Mouse (Mus musculus): ENCODE measurements at regions not wholly inside any gene's neighbourhood (a gene's known extent, or its start where the extent isn't known, plus 50 kb on each side); places are given as distances from the start of the nearest gene placed in this dataset.
"Not testable (repeated sequence)": the region's sequence is repeated elsewhere in the genome, so short reads cannot be mapped to it uniquely, and the experiment has no call there.

DNA sequence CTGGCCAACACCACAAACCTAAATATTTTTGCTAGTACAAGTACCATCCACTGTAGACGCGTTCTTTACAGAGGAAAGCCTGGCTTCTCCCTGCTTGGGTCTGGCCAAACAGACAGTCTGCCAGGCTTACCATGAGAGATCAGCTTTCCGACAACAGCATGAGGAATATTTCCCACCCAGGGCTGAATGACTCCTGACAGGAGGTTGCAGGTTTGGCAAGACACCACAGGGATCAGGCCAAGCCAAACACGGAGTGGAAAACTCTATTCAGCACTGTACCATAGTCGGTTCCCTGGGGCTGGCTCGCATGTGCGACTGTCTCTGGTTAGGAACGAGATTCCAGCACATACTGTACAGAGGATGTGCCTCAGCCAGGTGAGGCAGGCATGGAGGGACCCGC lies 140.7 kb upstream of the Supt20 start:
- DNase-seq: no peak

DNA sequence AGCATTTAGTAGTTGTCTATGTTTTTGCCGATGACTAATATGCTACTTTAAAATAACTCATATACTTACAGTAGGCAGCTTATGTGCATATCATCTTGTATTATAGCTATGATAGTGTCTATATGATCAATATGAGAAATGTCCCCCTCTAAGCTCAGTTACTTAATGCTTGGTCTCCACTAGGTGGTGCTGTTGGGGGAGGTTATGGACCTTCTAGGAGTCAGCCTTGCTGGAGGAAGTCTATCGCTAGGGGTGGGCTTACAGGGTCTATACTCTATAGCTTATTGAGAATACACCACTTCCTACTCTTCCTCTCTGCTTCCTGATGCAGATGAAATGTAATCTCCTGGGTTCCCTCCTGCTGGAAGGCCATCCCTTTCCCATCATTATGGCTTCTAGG lies 136.7 kb upstream of the Supt20 start:
- DNase-seq: peak; percentile 18 to 26

DNA sequence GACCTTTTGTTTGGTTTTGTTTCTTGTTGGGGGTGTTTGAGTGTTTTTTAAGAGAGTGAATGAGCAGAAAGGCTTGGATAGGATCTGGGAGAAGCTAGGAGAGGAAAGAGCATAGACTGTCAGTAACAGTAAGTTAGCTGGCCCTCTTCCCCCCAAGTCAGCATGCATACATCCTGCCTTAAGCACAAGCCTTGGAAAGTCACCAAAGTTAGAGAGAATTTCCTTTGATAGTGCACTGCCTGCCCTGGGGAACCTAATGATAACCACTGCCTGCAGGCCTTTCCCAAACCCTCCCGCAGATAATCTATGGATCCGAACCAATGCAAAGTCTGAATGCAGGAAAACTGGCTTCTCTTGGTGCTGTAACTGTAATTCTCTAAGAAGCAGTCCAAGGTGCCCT lies 133.6 kb upstream of the Supt20 start:
- no peak for DNase-seq

DNA sequence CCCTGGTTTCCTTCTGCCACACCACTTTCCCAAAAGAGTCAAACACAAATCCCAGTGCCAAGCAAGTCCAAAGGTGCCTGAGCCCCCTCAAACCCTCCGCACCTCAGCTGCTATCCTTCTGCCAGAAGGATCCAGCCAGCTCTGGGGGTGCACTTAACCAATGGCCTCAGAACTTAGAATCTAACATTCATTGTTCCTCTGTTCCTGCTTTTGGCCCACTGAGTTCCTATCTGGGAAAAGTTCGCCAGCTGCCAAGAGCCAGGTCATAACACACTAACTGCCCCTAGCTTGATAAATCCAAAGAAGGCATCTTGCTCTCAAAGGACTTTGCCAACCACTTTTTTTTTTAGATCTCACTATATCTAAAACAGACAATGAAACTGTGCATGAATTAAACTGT lies 133.1 kb upstream of the Supt20 start:
- no peak for DNase-seq

DNA sequence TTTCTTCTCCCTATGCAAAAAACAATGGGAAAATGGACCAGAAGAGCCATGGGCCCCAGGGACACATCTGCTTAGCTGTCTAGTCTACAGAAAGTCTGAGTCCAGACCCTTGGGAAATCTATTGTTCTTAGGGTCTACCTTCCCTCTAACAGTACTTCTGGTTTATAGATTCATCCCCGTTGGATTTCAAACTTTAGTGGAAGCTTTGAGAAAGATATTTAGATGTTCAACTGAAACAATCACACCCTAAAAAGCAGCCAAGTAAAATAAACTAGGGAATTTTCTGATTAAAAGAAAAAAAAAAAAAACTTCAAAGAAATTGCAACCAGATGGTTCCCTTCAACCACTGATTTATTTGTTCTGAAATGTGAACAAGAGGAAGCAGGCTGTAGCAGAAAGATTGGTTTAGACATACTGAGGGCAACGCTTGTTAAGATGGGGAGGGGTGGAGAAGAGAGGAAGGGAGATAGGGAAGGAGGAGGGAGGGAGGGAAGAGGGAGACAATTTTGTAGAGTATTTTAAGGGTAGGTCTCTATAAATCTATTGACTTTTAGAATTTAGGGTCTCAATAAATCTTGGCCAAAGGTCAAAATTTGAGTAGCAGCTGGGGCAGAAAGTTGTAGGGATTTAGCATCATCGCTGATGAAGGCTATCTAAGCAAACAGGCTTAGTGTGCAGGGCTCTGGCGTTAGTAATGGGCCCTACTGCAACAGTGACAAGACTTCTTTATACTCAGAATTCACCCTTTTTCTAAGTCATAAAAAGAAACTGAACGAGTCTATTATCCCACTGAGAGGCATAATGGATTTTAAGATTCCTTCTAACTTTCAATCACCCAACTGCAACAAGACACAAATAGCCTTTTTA lies 132.3 kb upstream of the Supt20 start:
- no peak for DNase-seq

DNA sequence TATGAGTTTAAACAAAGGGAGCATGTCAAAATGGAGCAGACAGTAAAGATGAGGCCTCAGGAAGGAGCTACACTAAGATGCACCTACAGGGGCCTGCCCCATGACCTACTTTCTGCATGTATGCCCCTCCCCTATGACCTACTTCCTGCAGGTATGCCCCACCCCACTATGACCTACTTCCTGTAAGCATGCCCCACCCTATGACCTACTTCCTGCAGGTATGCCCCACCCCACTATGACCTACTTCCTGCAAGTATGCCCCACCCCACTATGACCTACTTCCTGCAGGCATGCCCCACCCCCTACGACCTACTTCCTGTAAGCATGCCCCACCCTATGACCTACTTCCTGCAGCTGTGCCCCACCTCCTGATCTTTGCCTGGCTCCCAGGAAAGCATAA lies 125.3 kb upstream of the Supt20 start:
- DNase-seq: peak; percentile 51 to 59

DNA sequence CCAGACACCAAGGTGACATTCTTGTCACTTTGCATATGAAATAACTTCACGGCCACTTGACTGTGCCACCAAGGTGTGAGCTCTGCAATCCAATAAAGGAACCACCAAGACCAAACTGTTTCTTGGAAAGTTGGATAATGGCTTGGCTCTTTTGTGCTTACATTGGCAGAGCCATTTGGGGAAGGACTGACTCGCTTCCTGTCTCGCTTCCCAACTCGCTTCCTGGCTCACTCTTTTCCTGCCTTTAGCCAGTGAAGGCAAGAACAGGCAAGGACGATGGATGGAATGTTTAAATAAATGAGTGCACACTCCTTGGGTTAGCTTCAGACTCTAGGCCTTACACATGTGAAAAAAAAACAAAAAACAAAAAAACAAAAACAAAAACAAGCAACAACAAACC lies 124.5 kb upstream of the Supt20 start:
- no peak for DNase-seq

DNA sequence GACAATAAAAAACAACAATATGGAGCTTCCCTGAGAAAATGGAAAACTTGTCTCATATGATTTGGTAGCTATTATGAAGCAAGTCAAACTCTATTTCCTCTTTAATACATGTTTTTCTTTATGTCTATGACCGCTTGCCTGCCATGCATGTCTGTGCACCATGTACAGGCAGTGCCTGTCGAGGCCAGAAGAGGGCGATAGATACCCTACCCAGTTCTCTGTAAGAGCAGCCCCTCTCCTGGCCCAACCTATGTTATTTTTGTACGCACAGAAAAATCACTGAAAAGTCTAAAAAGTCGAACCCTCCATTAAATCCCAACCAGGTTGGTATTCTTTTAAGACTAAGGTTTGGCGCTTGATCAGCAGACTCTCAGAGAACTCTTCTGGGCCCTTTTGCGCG lies 122.1 kb upstream of the Supt20 start:
- DNase-seq: peak; percentile 32 to 40

DNA sequence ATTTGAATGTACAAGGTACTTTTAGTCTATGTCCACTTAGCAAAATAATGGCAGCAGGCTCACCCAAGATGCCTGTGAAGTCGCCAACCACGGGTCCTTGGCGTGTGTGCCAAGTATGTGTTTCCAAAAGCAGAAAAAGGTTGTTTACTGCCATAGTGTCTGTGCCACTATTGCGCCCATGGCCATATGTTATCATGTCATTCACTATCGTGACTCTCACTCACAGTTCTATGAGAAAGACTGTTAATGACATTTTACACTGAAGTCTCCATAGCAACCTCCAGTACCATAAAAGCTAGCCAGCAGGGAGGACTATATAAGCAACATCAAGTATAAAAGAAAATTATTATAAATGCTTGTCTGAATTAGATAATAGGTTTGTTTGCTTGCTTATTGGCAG lies 114.8 kb upstream of the Supt20 start:
- no peak for DNase-seq

DNA sequence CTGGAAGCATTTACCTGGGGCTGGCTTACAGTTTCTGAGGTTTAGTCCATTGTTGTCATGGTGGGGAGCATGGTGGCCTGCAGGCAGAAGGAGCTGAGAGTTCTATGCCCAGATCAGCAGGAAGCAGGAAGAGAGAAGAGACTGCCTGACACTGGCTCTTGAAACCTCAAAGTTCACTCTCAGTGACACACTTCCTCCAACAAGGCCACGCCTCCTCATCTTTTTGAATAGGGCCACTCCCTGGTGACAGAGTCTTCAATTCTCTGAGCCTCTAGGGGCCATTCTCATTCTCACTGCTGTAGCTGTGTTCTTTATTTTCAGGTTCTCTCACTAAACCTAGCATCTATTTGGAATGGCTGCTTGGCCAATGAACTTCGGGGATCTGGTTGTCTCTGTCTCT lies 113.2 kb upstream of the Supt20 start:
- peak; percentile 12 to 21 for DNase-seq

DNA sequence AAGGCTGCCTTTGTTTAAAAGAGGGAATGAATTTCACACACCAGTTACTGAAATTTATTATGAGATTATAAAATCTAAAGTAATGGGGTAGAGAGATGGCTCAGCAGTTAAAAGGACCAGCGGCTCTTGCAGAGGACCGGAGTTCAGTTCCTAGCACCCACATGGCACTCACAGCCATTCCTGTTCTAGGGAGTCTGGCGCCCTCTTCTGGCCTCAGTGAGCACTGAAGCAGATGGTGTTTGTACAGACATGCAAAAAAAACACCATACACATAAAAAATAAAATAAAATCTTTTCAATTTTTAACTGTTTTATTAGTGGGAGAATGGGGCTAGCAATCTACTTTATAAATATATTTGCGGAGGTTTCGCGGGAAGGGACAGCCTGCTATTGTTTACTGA lies 112.3 kb upstream of the Supt20 start:
- DNase-seq: peak in 1 of 2 experiments; percentile 27

DNA sequence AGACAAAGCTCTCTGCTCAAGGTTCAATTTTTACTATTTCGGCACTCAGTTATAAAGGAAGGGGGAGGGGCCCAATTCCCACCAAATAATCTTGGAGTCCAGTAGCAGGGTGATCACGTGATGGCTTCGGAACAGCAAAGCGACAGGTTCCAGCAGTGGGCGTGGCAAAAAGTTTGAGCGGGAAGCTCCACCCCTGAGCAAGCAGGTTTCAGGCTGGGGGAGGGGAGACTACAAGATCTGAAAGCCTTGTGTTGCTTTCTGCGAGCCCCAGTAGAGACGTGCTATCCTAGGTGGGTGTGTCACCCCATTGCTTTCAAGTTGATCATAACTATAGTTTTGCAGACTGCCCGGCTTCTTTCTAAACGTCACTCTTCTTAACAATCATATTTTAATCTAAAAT lies 106.8 kb upstream of the Supt20 start:
- DNase-seq: not testable (repeated sequence)

DNA sequence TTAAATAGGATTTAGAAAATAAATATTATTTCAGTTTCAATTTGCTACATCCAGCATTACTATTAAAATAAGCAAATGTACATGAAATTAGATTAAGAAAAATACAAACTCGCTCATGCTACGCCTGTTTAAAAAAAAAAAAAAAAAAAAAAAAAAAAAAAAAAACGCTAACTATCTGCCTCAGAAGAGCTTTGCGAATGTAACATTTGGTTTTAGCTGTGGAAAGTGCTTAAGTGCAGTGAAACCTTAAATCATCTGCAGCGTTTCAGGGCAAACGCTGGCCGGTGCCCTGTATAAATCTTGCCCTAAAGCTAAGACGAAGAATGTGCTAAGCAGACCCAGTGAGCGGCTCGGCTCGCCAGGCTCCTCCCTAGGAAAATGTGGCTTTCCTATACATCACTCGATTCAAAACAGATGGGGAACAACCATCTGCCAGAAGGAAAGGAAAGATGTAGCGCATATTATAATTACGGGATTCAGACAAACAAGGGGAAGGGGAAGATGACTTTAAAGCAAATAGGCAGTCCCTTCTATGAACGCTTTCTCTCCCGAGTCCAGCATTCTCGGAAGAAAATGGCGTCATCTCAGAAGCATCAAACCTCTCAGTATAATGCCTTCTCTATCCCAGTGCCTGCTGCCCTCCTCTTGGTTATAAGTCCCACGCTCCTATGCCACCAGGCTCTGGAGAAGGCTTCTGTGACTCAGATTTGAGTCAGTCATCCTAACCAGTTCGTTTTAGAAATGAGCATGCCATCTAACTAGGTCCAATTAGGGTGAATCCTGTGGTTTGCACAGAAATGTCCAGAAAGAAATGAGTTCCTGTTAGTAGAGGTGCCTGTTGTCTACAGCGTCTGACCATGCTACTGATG lies 105.2 kb upstream of the Supt20 start:
- no peak for DNase-seq

DNA sequence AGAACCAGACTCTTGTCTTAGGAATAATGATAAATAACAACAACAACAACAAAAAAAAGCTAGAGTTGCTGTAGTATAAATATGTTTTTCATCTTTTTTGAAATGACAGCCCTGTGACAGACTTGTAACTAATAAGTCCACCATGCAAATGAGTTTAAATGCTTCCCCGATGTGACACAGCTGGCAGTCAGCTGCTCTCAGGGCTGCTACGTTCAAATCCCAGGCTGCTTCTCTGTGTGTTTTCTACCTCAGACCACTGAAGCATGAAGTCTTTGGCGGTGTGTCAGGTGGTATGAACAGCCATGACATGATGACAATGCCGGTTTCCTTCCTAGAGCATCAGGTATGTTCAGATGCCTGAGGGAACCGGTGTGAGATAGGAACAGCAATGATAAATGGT lies 104.4 kb upstream of the Supt20 start:
- peak; percentile 57 to 62 for DNase-seq

DNA sequence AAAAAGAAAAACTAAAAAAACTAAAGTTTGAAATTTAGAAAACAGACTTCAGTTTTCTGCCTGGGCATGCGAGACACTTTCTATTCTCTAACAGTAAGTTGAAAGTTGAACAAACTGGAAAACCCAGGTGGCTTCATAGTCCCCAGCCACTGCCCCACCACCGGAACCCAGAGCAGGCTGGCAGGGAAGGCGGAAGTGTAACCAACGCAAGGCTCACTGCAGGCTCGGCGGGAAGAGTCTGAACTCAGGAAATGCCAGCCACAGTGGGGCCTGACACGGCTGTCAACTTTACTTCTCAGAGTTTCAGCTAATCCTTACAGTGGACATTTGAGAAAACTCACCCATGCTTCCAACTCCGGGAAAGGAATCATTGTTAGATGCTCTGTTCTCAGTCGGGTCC lies 102.6 kb upstream of the Supt20 start:
- peak; percentile 53 to 65 for DNase-seq

DNA sequence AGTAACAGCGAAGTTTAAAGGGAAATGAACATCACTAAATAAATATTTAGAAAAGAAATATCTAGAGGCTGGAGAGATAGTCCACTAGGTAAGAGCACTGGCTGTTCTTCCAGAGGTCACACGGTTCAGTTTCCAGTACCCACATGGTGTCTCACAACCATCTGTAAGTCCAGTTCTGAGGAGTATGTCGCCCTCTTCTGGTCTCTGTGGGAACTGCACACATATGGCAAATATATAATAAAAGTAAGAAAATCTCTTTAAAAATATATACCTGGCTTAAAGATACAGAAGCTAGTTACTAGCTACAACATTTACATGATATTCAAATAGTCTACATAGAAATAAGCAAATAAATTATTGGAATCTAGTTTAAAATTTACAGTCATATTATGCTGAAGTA lies 101.4 kb upstream of the Supt20 start:
- peak; percentile 58 to 64 for DNase-seq

DNA sequence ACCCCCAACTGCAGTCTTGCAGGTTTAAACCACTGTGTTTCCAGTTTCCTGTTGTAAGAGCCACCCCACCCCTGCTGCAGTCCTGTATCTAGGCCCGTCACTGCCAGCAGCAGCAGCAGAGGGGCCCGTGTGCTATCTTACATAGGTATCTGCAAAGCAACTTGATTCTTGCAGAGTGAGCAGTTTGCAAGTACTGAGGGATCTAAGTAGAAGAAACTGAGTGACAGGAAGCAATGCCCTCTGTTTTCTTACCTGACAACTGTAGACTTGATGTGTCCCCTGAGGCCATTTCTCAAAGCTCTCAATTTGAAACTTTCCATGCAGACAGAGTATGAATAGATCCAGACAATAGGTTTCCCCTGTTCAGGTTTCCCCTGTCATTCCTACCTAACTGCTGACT lies 100.5 kb upstream of the Supt20 start:
- DNase-seq: no peak

DNA sequence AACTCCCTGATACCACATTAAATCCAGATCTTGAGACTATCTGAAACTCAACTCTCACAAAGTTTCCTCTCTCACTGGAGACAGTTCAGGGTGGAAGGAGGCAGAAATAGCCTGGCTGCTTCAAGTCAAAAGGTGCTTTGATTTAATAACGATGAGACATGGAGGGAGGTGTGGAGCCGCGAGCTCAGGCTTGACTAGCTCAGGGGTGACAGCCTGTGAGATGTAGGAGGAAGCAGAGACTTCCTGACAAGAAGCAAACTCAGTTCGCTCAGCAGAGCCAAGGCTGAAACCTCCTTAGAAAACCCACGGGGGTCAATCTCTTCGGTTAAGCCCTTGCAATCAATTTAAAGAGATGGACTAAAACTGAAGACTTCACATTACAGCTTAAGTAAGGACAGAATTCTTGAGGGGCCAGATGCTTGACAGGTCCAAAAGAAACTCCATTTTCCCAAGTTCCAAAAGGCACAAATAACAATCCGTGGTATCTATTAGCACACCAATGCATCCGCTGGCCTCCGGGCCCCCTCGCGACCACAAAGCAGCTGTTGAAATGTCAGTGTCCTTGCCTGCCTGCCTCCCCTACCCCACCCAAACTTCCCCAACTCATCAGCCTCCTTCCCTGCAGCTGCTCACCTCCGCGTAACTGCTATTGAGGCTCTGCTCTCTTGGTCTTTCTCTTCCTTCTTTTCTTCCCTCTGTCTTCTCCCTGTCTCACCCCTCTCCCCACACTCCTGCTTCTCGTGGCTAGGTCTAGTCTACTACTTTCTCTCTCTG lies 99.8 kb upstream of the Supt20 start:
- peak; percentile 33 to 34 for DNase-seq

DNA sequence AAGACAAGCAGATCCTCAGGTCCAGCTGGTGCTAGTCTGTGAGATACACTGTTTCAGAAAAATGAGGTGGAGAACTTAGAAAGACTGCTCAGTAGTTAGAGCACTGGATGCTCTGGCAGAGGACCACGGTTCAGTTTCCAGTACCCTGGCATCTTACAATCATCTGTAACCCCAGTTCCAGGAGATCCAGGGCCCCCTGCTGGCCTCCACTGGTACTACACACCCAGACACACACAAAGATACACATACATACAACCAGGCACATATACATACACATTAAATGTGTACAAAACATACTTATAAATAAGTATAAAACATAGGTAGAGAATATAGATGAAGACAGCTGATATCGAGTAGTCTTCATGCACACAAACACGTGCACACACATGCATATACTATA lies 97.4 kb upstream of the Supt20 start:
- peak; percentile 28 to 46 for DNase-seq

DNA sequence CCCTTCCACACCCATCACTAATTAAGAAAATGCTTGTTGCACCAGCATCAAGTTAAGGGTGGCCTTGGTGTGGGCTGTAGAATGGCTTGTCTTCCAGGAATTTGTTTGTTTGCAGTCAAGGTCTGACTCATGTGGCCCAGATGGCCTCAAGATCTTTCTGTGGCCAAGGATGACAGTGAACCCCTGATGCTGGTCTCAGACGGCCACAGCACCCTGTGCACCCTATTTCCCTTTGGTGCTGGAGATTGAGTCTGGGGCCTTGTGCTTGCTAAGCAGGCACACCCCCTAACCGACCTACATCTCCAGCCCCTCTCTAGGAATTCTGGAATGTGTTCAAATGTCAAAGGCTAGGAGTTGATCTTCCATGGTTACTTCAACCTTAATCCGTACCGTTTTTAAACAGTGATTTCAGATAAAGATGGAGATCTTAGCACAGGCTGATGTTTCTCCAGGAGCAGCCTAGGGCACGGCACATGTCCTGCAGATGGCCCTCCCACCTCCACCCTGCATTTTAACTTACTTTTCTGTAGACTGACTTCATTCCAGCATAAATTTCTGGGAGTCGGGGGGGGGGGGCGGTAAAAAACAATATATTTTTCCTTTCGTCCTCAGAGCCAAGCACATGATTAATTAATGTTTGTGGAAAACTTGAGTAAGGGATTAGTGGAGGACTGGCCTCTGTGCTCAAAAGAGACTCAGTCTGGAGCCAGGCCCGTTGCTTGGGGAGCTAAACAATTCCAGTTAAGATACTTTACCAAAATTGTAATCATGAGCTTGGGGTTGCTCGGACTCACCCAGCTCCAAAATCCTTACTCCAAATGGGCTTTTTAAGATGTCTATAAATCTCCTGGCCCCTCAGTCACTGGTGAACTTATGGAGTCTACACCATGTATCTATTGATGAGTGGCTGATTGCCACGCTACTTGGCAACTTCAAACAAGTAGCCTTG lies 95.0 kb upstream of the Supt20 start:
- DNase-seq: no peak

DNA sequence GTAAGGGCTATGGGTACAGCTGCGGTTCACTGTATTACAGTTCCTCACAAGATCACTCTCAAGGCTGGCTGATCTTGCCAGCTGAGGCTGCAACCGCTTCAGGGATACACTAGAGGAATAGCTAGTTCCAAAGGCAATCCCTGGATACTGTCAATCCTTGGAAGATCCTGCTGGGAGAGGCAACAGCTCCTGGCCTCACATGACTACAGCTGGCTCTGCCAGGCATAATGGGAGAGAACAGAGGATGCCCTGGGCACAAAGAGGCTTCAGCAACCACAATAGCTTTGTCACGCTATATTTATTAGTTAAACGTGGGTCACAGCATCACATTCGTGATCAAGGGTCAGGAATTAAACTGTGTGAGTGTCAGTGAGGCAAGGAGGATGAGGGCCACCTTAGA lies 94.3 kb upstream of the Supt20 start:
- no peak for DNase-seq
